18 mouse cellular contexts compared by ENCODE assay signal in genomic region chr12:86969220-86969601, GRCm38 (mm10). TPM values are rescaled to one million over a fixed set of nuclear protein-coding genes. Genes with fewer than 3 reads are reported as not detected.
DNase-seq lines count a peak whose midpoint lies in the region; ATAC-seq and TF ChIP-seq lines count a peak whose summit lies in the region.
"Had no signal": no experiment of that assay in that cellular context is flagged by ENCODE, and none has a peak within 500 bp of the region (broad histone marks: within the 10 kb centered on the region; RNA-seq: fewer than 3 reads in every experiment).

No protein-coding gene starts in this region.

- intact Hi-C loops in heart, adult 2 months (cut with DNase I), result no loop called here

- 45% methylated on average over 3 of the region's 3 CpGs for WGBS in heart, embryonic 10.5 days
- 54% methylated on average over 3 of the region's 3 CpGs for WGBS in heart, adult 2 months
- WGBS in hindbrain, postnatal 0 days, result 55% methylated on average over 3 of the region's 3 CpGs
- 56% methylated on average over 3 of the region's 3 CpGs for WGBS in hindbrain, embryonic 16.5 days
- 59% methylated on average over 3 of the region's 3 CpGs for WGBS in liver, embryonic 12.5 days (ENCODE audit: insufficient replicate concordance)

- H3K4me1 ChIP-seq in heart, embryonic 10.5 days, result peaks cover 33% of the 10 kb centered on the region
- peaks cover 10% of the 10 kb centered on the region for H3K4me1 ChIP-seq in heart, adult 2 months (ENCODE audit: control insufficient read depth, insufficient read depth, low read length)
- peaks cover 15% of the 10 kb centered on the region for H3K4me1 ChIP-seq in hindbrain, postnatal 0 days (ENCODE audit: insufficient read depth, low read length)
- peaks cover 14% of the 10 kb centered on the region for H3K4me1 ChIP-seq in hindbrain, embryonic 16.5 days (ENCODE audit: control insufficient read depth, insufficient read depth, low read depth, low read length)
- H3K4me1 ChIP-seq in MEL (ENCODE audit: control insufficient read depth in 1 of 2, insufficient read depth in 2 of 2, low read length in 2 of 2), result peaks cover 20 to 41% of the 10 kb centered on the region in 2 experiments
- H3K4me1 ChIP-seq in liver, embryonic 12.5 days, result peaks cover 34% of the 10 kb centered on the region

- peaks cover 21% of the 10 kb centered on the region for H3K36me3 ChIP-seq in heart, embryonic 10.5 days
- no peaks in the 10 kb centered on the region for H3K36me3 ChIP-seq in heart, adult 2 months (ENCODE audit: control insufficient read depth, insufficient read depth, low read length)
- H3K36me3 ChIP-seq in hindbrain, postnatal 0 days (ENCODE audit: insufficient read depth, low read length), result no peaks in the 10 kb centered on the region
- H3K36me3 ChIP-seq in hindbrain, embryonic 16.5 days (ENCODE audit: control insufficient read depth, insufficient read depth, low read length), result no peaks in the 10 kb centered on the region
- peaks cover 0 to 24% of the 10 kb centered on the region in 2 experiments; a peak in 2 of 4 replicates for H3K36me3 ChIP-seq in MEL (ENCODE audit: control insufficient read depth in 1 of 2, insufficient read depth in 2 of 2, low read length in 2 of 2)
- H3K36me3 ChIP-seq in liver, embryonic 12.5 days, result peaks cover 11% of the 10 kb centered on the region

- no peak overlapping the region for H3K4me3 ChIP-seq in heart, embryonic 10.5 days
- H3K4me3 ChIP-seq in heart, adult 2 months, result no peak overlapping the region
- no peak overlapping the region for H3K4me3 ChIP-seq in hindbrain, postnatal 0 days (ENCODE audit: low read length)
- no peak overlapping the region for H3K4me3 ChIP-seq in hindbrain, embryonic 16.5 days (ENCODE audit: low read length)
- peak overlapping the region; percentile 20 to 46; a peak in 3 of 4 replicates for H3K4me3 ChIP-seq in MEL (ENCODE audit: control insufficient read depth in 1 of 2, insufficient read depth in 1 of 2, low read depth in 2 of 2, low read length in 2 of 2)
- H3K4me3 ChIP-seq in liver, embryonic 12.5 days, result peak overlapping the region; percentile 4; the same call in 1 of the 2 replicates
- H3K4me3 ChIP-seq: embryonic facial prominence, embryonic 12.5 days had no signal

- no peak overlapping the region for H3K9ac ChIP-seq in heart, adult 2 months (ENCODE audit: low read depth, low read length)
- no peak overlapping the region for H3K9ac ChIP-seq in hindbrain, postnatal 0 days (replicated peaks; ENCODE audit: low read length)
- H3K9ac ChIP-seq in hindbrain, embryonic 16.5 days (ENCODE audit: low read depth, low read length), result no peak overlapping the region
- H3K9ac ChIP-seq in MEL (ENCODE audit: control insufficient read depth, low read depth, low read length, poor library complexity, severe bottlenecking), result peak overlapping the region; percentile 72
- H3K9ac ChIP-seq in liver, embryonic 12.5 days, result peak overlapping the region; percentile 44
- H3K9ac ChIP-seq: embryonic facial prominence, embryonic 12.5 days had no signal

- DNase-seq in heart, embryonic 10.5 days (ENCODE audit: low spot score), result no peak
- no peak for DNase-seq in heart, adult 2 months
- DNase-seq in hindbrain, postnatal 0 days (ENCODE audit: low spot score), result no peak
- DNase-seq in MEL (ENCODE audit: low read depth, low spot score), result no peak
- no peak for DNase-seq in kidney, adult 8-10 months
- DNase-seq in gastrocnemius, postnatal 10 days, result no peak
- DNase-seq: adrenal gland, postnatal 25 days; cerebellum, adult 8-10 months; kidney, adult 2 months; kidney, postnatal 25 days had no signal

- no peak for TF ChIP-seq POLR2A in heart, adult 2 months (IDR thresholded peaks at IDR 0.05; ENCODE audit: insufficient read depth, low read depth, low read length)
- no peak for TF ChIP-seq POLR2A in MEL (IDR thresholded peaks at IDR 0.05; ENCODE audit: control insufficient read depth in 1 of 2, insufficient read depth in 1 of 2, low read depth in 1 of 2, low read length in 2 of 2, poor library complexity in 1 of 2)

- H3K27ac ChIP-seq in heart, embryonic 10.5 days, result peak overlapping the region; percentile 44; the same call in 1 of the 2 replicates
- H3K27ac ChIP-seq in heart, adult 2 months, result no peak overlapping the region; the same call in 1 of the 2 replicates
- 0 out of 2 replicates have a peak overlapping the region, but pooled peaks have one; percentile 27 for H3K27ac ChIP-seq in hindbrain, postnatal 0 days
- no peak overlapping the region for H3K27ac ChIP-seq in hindbrain, embryonic 16.5 days (ENCODE audit: low read depth, low read length)
- H3K27ac ChIP-seq in MEL (ENCODE audit: control insufficient read depth, low read depth, low read length), result peak overlapping the region; percentile 87
- peak overlapping the region; percentile 74 for H3K27ac ChIP-seq in liver, embryonic 12.5 days
- H3K27ac ChIP-seq: embryonic facial prominence, embryonic 12.5 days had no signal

- no peak for TF ChIP-seq CTCF in heart, adult 2 months (IDR thresholded peaks at IDR 0.05)
- no peak for TF ChIP-seq CTCF in hindbrain, postnatal 0 days (IDR thresholded peaks at IDR 0.05; ENCODE audit: low read depth)
- no peak for TF ChIP-seq CTCF in MEL (IDR thresholded peaks at IDR 0.05 in 2 of 3, conservative IDR thresholded peaks at IDR 0.05 in 1 of 3; ENCODE audit: control insufficient read depth in 1 of 3, insufficient read depth in 1 of 3, low read depth in 2 of 3, low read length in 3 of 3, poor library complexity in 1 of 3, severe bottlenecking in 1 of 3)

- TF ChIP-seq EP300 in heart, adult 2 months (IDR thresholded peaks at IDR 0.05; ENCODE audit: insufficient read depth, low read depth, low read length), result no peak
- no peak for TF ChIP-seq EP300 in MEL (IDR thresholded peaks at IDR 0.05; ENCODE audit: low read depth in 1 of 2, low read length in 2 of 2)

- H3K9me3 ChIP-seq in heart, embryonic 10.5 days, result no peaks in the 10 kb centered on the region
- H3K9me3 ChIP-seq in hindbrain, postnatal 0 days (ENCODE audit: low read length), result no peaks in the 10 kb centered on the region
- H3K9me3 ChIP-seq in hindbrain, embryonic 16.5 days (ENCODE audit: control insufficient read depth, low read length), result no peaks in the 10 kb centered on the region
- no peaks in the 10 kb centered on the region for H3K9me3 ChIP-seq in MEL (replicated peaks; ENCODE audit: insufficient read depth, low read length)
- no peaks in the 10 kb centered on the region for H3K9me3 ChIP-seq in liver, embryonic 12.5 days (replicated peaks)
- H3K9me3 ChIP-seq: embryonic facial prominence, embryonic 12.5 days had no signal

- no peak for TF ChIP-seq RAD21 in MEL (IDR thresholded peaks at IDR 0.05; ENCODE audit: low read depth, low read length)

- H3K4me2 ChIP-seq in hindbrain, postnatal 0 days (ENCODE audit: low read depth, low read length), result no peak overlapping the region
- H3K4me2 ChIP-seq in hindbrain, embryonic 16.5 days (ENCODE audit: low read length), result no peak overlapping the region
- H3K4me2 ChIP-seq in liver, embryonic 12.5 days, result peak overlapping the region; percentile 55
- H3K4me2 ChIP-seq: embryonic facial prominence, embryonic 12.5 days had no signal

- no peaks in the 10 kb centered on the region for H3K27me3 ChIP-seq in heart, embryonic 10.5 days (ENCODE audit: insufficient read depth, poor library complexity, severe bottlenecking)
- H3K27me3 ChIP-seq in heart, adult 2 months (ENCODE audit: control insufficient read depth, insufficient read depth, low read length), result no peaks in the 10 kb centered on the region
- no peaks in the 10 kb centered on the region for H3K27me3 ChIP-seq in hindbrain, postnatal 0 days (ENCODE audit: insufficient read depth, low read length)
- H3K27me3 ChIP-seq in hindbrain, embryonic 16.5 days (replicated peaks; ENCODE audit: control insufficient read depth, insufficient read depth, low read length), result no peaks in the 10 kb centered on the region
- H3K27me3 ChIP-seq in MEL (ENCODE audit: control insufficient read depth in 1 of 2, insufficient read depth in 2 of 2, low read length in 2 of 2), result no peaks in the 10 kb centered on the region
- no peaks in the 10 kb centered on the region for H3K27me3 ChIP-seq in liver, embryonic 12.5 days (replicated peaks)
- H3K27me3 ChIP-seq: embryonic facial prominence, embryonic 12.5 days had no signal

- no peaks in the 10 kb centered on the region for H3K79me2 ChIP-seq in heart, adult 2 months (replicated peaks; ENCODE audit: control insufficient read depth, insufficient read depth, low read length)
- H3K79me2 ChIP-seq in MEL (ENCODE audit: control insufficient read depth, insufficient read depth, low read length, poor library complexity), result no peaks in the 10 kb centered on the region

- ATAC-seq in hindbrain, postnatal 0 days, result no peak
- no peak for ATAC-seq in hindbrain, embryonic 16.5 days
- peak; percentile 58 for ATAC-seq in liver, embryonic 12.5 days

RNA-seq across cellular contexts. Expression of gene Zdhhc22, which starts 21.0 kb away (rescaled TPM):
- polyA plus RNA-seq in heart, embryonic 10.5 days (2016; fragmentation: Nextera tagmentation; extraction: Ambion mirVana), result not detected in 2 replicates
- total RNA-seq in heart, adult 2 months (2021), result not detected
- polyA plus RNA-seq in heart, adult 2 months (2012; rRNA removed), result not detected in 2 replicates
- 38.6 and 39.4 TPM in 2 replicates for total RNA-seq in hindbrain, postnatal 0 days (2014; rRNA removed)
- polyA plus RNA-seq in hindbrain, postnatal 0 days (2015; fragmentation: Nextera tagmentation; extraction: Ambion mirVana), result 21.8 and 25.2 TPM in 2 replicates
- polyA plus RNA-seq in hindbrain, embryonic 16.5 days (2015; fragmentation: Nextera tagmentation; extraction: Ambion mirVana), result 23.2 and 26.9 TPM in 2 replicates
- not detected in 2 replicates for total RNA-seq in MEL (2012; rRNA removed)
- under 1 TPM in 1 of 2 experiments, not detected in 1; 0.10 TPM for polyA plus RNA-seq in MEL (2012; ENCODE audit: insufficient read depth in 1 of 2, insufficient read length in 2 of 2, low read depth in 1 of 2, low replicate concordance in 2 of 2, missing spikeins in 1 of 2)
- polyA plus RNA-seq in liver, embryonic 12.5 days (2016; fragmentation: Nextera tagmentation; extraction: Ambion mirVana), result not detected in 2 replicates
- total RNA-seq in gastrocnemius, postnatal 10 days (2021), result not detected
- total RNA-seq: common myeloid progenitor, adult 5-6 weeks; megakaryocyte progenitor cell, adult 5-6 weeks had no signal
- polyA plus RNA-seq: C2C12; heart, postnatal 0 days; lung, postnatal 0 days had no signal

RNA-seq across cellular contexts. Expression of gene Cipc, which starts 22.4 kb away (rescaled TPM):
- 26.7 and 33.8 TPM in 2 replicates for polyA plus RNA-seq in heart, embryonic 10.5 days (2016; fragmentation: Nextera tagmentation; extraction: Ambion mirVana)
- 10 to 100 TPM; 43.8 to 45.1 TPM for total RNA-seq in heart, adult 2 months (2021)
- 34.1 and 39.6 TPM in 2 replicates for polyA plus RNA-seq in heart, adult 2 months (2012; rRNA removed)
- 51.1 and 55.6 TPM in 2 replicates for total RNA-seq in hindbrain, postnatal 0 days (2014; rRNA removed)
- polyA plus RNA-seq in hindbrain, postnatal 0 days (2015; fragmentation: Nextera tagmentation; extraction: Ambion mirVana), result 27.6 and 29.6 TPM in 2 replicates
- polyA plus RNA-seq in hindbrain, embryonic 16.5 days (2015; fragmentation: Nextera tagmentation; extraction: Ambion mirVana), result 43.4 and 49.0 TPM in 2 replicates
- total RNA-seq in MEL (2012; rRNA removed), result 22.5 and 24.8 TPM in 2 replicates
- polyA plus RNA-seq in MEL (2012; ENCODE audit: insufficient read depth in 1 of 2, insufficient read length in 2 of 2, low read depth in 1 of 2, low replicate concordance in 2 of 2, missing spikeins in 1 of 2), result 10 to 100 TPM; 27.5 to 98.1 TPM
- 18.0 and 19.2 TPM in 2 replicates for polyA plus RNA-seq in liver, embryonic 12.5 days (2016; fragmentation: Nextera tagmentation; extraction: Ambion mirVana)
- 10 to 100 TPM; 17.5 to 22.8 TPM for total RNA-seq in gastrocnemius, postnatal 10 days (2021)

RNA-seq across cellular contexts. Expression of gene Tmem63c, which starts 51.9 kb away (rescaled TPM):
- polyA plus RNA-seq in heart, embryonic 10.5 days (2016; fragmentation: Nextera tagmentation; extraction: Ambion mirVana), result 0.10 TPM in 1 of 2 replicates, not detected in the other
- total RNA-seq in heart, adult 2 months (2021), result under 1 TPM; 0.08 to 0.09 TPM
- 0.14 and 0.38 TPM in 2 replicates for polyA plus RNA-seq in heart, adult 2 months (2012; rRNA removed)
- total RNA-seq in hindbrain, postnatal 0 days (2014; rRNA removed), result 23.3 and 25.7 TPM in 2 replicates
- 7.9 and 8.6 TPM in 2 replicates for polyA plus RNA-seq in hindbrain, postnatal 0 days (2015; fragmentation: Nextera tagmentation; extraction: Ambion mirVana)
- polyA plus RNA-seq in hindbrain, embryonic 16.5 days (2015; fragmentation: Nextera tagmentation; extraction: Ambion mirVana), result 11.0 and 11.9 TPM in 2 replicates
- 0.04 TPM in 1 of 2 replicates, not detected in the other for total RNA-seq in MEL (2012; rRNA removed)
- polyA plus RNA-seq in MEL (2012; ENCODE audit: insufficient read depth in 1 of 2, insufficient read length in 2 of 2, low read depth in 1 of 2, low replicate concordance in 2 of 2, missing spikeins in 1 of 2), result not detected
- polyA plus RNA-seq in liver, embryonic 12.5 days (2016; fragmentation: Nextera tagmentation; extraction: Ambion mirVana), result not detected in 2 replicates
- total RNA-seq in gastrocnemius, postnatal 10 days (2021), result under 1 TPM; 0.23 to 0.29 TPM
- total RNA-seq: common myeloid progenitor, adult 5-6 weeks; megakaryocyte progenitor cell, adult 5-6 weeks had no signal
- polyA plus RNA-seq: C2C12; heart, postnatal 0 days had no signal

Comparison
In these comparisons a context has a peak if more than half of its experiments do, and no peak if none do; other contexts are left out.
1. H3K27ac ChIP-seq: peak in heart, embryonic 10.5 days (single experiment), hindbrain, postnatal 0 days (single experiment), MEL (single experiment) and liver, embryonic 12.5 days (single experiment); none in heart, adult 2 months (single experiment) and hindbrain, embryonic 16.5 days (single experiment).
2. H3K4me3 ChIP-seq: peak in MEL (2 of 2) and liver, embryonic 12.5 days (single experiment); none in heart, embryonic 10.5 days (single experiment), heart, adult 2 months (single experiment), hindbrain, postnatal 0 days (single experiment) and hindbrain, embryonic 16.5 days (single experiment).
3. H3K9ac ChIP-seq: peak in MEL (single experiment) and liver, embryonic 12.5 days (single experiment); none in heart, adult 2 months (single experiment), hindbrain, postnatal 0 days (single experiment) and hindbrain, embryonic 16.5 days (single experiment).
4. RNA of gene Zdhhc22, which starts 21.0 kb away (polyA plus RNA-seq): 23.2 to 26.9 TPM in hindbrain, embryonic 16.5 days and 21.8 to 25.2 TPM in hindbrain, postnatal 0 days; 0.10 TPM in MEL, not detected in heart, embryonic 10.5 days, not detected in heart, adult 2 months and not detected in liver, embryonic 12.5 days; every median in the first group is over 10 times any median in the second.